Mouse (Mus musculus) stomach, embryonic 14.5 days (tissue): Measurements from ENCODE around the gene Rnf20. TPM values are rescaled to one million over a fixed set of nuclear protein-coding genes. Genes with fewer than 3 reads are reported as not detected.

Experiments used
- ATAC-seq: fragments of 200-750 bp; cut with Nextera tagmentation; 2 replicates; pipeline ENCODE4 v1.8.0; 2017; ENCODE audit warnings: low read depth, moderate TSS enrichment; ENCODE audit not compliant: insufficient number of reproducible peaks, insufficient read depth, low FRiP score
- H3K27ac ChIP-seq: fragments of 300-500 bp; sonication (generic); 2 replicates; pipeline ENCODE4 v1.5.1; 2014; ENCODE audit warnings: mild to moderate bottlenecking, low read length, moderate library complexity, mixed read lengths
- H3K27me3 ChIP-seq: fragments of 300-500 bp; sonication (generic); 2 replicates; pipeline ENCODE4 v1.6.1; 2014; ENCODE audit warnings: low read length, control low read depth, mixed read lengths; ENCODE audit not compliant: control insufficient read depth, insufficient read depth
- H3K36me3 ChIP-seq: fragments of 300-500 bp; sonication (generic); 2 replicates; pipeline ENCODE4 v1.6.1; 2014; ENCODE audit warnings: mild to moderate bottlenecking, control low read depth, low read length, moderate library complexity, mixed read lengths; ENCODE audit not compliant: control insufficient read depth, insufficient read depth
- H3K4me1 ChIP-seq: fragments of 300-500 bp; sonication (generic); 2 replicates; pipeline ENCODE4 v1.6.1; 2014; ENCODE audit warnings: low read length, control low read depth, mixed read lengths; ENCODE audit not compliant: control insufficient read depth, insufficient read depth
- H3K4me2 ChIP-seq: fragments of 300-500 bp; sonication (generic); replicated peaks from 2 replicates; pipeline ENCODE4 v1.6.1; 2014; ENCODE audit warnings: low read depth, low read length, control low read depth
- H3K4me3 ChIP-seq: fragments of 300-500 bp; sonication (generic); 2 replicates; pipeline ENCODE4 v1.5.1; 2014; ENCODE audit warnings: low read depth, low read length, control low read depth
- H3K9ac ChIP-seq: fragments of 300-500 bp; sonication (generic); replicated peaks from 2 replicates; pipeline ENCODE4 v1.6.1; 2014; ENCODE audit warnings: low read depth, mild to moderate bottlenecking, control low read depth, low read length, moderate library complexity, mixed read lengths
- H3K9me3 ChIP-seq: fragments of 300-500 bp; sonication (generic); 2 replicates; pipeline ENCODE4 v1.6.1; 2016; ENCODE audit warnings: low read depth, low read length, control low read depth; ENCODE audit not compliant: control insufficient read depth
- WGBS: fragments of 180-500 bp; shearing (Covaris S2); extraction: QIAGEN DNeasy Blood & Tissue Kit; methylation state at CpG from one replicate; pipeline ENCODE4 v1.1.7; 2014; 5-methylcytosine and 5-hydroxymethylcytosine counted together
- polyA plus RNA-seq: library from polyadenylated mRNA; unstranded; fragments of >200 nt; fragmentation: Nextera tagmentation; extraction: Ambion mirVana; gene quantifications from 2 replicates; pipeline ENCODE4 v1.2.1, GENCODE M21; 2014

The Rnf20 gene
- polyA plus RNA-seq, result 48.6 and 59.6 TPM in 2 replicates

DNA sequence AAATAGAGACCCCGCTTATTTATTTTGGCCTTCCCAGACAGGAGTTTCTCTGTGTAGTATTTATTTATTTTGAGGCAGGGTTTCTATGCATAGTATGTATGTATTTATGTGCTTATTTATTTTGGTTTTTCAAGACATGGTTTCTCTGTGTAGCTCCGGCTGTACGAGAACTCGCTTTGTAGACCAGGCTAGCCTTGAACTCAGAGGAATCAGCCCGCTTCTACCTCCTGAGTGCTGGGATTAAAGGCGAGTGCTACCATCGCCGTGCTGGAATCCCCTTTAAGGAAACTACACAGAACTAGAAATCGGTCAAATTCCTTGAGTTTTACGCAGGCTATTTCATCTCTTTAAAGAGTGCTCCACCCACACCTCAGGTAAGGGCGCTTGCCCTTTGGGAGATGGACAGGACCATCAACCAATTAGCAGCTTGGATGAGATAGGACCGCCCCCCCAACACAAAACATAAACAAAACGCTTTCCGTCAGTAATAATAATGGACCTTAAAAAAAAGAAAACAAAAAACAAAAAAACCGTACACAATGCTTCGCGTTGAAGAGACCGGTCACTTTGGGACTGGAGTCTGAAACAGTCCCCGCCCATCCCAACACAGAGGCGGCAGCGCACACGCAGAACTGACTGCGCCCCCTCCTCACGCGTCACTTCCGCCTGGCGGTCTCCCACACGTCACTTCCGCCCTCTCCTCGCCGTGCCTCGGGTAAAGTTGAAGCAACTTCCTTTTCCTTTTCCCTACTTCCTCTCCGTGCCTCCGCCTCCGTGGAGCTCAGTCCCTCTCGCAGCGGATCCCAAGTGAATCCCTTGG lies at the start of gene Rnf20:
Rnf20 (plus strand) TSS at position 688 of the 820 bp plus-strand sequence.
- Histone ChIP-seq H3K9me3 (no peaks in the 10 kb centered on the region), H3K27me3 (no peaks in the 10 kb centered on the region), H3K4me3 (peak within 1 kb of the TSS; percentile 87), H3K36me3 (peaks cover 22% of the 10 kb centered on the region; the same call in 1 of the 2 replicates), H3K4me1 (0 out of 2 replicates have a peak, but pooled peaks cover 3% of the 10 kb centered on the region), H3K27ac (peak within 1 kb of the TSS; percentile 85), H3K4me2 (peak within 1 kb of the TSS; percentile 75), H3K9ac (peak within 1 kb of the TSS; percentile 80)
- ATAC-seq, result peak; percentile 96
- WGBS, result 3% methylated on average over 37 of the region's 37 CpGs

DNA sequence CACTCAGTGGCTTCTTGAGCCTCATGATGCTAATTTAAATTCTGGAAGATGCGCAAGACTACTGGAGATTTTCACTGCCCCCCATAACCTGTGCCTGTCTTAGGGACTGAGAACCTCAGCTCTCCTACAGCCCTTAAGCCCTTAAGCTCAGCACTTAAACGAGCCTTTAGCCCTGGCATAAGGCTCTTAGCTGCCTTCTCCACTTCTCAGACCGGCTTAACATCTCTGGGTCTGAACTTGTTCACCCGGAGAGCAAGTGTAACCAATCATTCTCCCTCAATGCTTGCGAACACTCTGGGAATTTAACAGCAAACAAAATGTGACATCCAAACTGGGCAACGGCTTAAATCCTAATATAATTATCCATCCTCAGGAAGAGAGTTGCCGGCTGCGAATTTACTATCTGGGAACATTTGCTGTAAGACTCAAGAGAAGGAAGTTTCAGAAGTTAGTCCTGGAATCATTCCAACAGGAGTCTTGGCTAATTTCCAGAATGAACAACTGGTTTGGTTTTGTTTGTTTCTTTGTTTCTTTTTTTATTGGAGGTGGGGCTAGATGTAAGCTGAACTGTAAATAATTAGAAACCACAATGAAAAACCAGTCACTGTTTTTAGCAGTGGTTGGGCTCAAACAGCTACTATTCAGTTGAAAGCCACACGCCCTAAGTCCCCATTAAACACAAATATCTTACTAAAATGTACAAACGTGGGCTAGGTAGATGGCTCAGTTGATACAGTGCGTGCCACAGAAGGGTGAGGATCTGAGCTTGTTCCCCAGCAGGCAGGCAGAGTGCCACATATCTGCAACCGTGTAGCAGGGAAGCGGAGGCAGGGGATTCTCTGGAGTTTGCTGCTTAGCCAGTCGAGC lies 47.6 kb upstream of the Rnf20 start:
- Histone ChIP-seq H3K4me3 (no peak overlapping the region), H3K27ac (peak overlapping the region; percentile 68), H3K9me3 (no peaks in the 10 kb centered on the region), H3K4me1 (peaks cover 13% of the 10 kb centered on the region; the same call in 1 of the 2 replicates), H3K27me3 (no peaks in the 10 kb centered on the region), H3K36me3 (peaks cover 4% of the 10 kb centered on the region), H3K4me2 (no peak overlapping the region), H3K9ac (no peak overlapping the region)
- ATAC-seq, result peak; percentile 49
- WGBS, result 31% methylated on average over 14 of the region's 14 CpGs

DNA sequence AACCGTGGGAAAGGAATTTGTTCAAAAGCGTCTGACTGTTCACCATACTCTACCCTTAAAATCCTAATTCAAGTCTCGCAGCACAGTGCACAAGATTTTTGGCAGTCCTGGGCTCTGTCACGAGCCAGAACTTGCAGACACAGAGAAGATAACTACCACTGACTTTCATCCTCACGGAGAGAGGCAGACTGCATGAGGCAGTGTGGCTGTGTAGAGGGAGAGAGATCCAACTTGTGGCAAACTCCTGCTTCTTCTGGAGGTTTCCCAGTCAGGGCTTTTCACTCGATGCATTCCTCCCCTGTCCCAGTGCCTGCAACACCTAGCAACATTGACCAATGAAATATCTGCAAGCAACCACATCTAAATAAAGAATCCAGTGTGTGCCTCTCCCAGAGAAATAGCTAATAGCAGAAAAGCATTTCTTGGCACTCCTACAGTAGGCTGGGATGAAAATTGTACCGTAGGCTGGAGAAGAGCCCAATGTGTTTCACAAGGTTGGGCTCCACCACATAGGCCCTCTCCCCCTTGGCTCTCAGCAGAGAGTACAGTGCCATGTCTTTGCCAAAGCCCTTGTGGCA lies 46.2 kb upstream of the Rnf20 start:
- H3K9ac ChIP-seq, result no peak overlapping the region
- H3K27me3 ChIP-seq, result no peaks in the 10 kb centered on the region
- no peaks in the 10 kb centered on the region for H3K9me3 ChIP-seq
- H3K27ac ChIP-seq, result no peak overlapping the region
- H3K4me1 ChIP-seq, result peaks cover 13% of the 10 kb centered on the region; the same call in 1 of the 2 replicates
- ATAC-seq, result no peak
- 74% methylated on average over 7 of the region's 7 CpGs for WGBS
- no peak overlapping the region for H3K4me2 ChIP-seq
- no peak overlapping the region for H3K4me3 ChIP-seq
- peaks cover 4% of the 10 kb centered on the region for H3K36me3 ChIP-seq

DNA sequence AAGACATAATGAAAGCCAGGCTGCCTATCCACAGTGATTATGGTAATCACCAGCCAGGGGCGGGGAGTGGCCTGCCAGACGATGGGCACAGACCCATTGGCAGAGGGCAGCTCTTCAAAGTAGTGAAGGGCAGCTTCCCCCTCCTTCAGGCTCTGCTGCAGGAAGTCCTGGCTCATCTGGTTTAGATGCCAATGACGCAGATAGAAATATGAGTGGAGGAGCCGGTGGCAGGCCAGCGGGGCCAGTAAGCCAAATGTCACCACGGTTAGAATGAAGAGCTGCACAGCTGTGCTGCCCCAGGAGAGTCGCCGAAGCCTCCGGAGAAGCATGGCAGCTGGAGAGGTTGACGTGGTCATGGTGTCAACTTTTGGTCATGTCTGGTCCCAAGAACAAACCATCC lies 45.0 kb upstream of the Rnf20 start:
- Histone ChIP-seq H3K4me2 (no peak overlapping the region), H3K27me3 (no peaks in the 10 kb centered on the region), H3K9ac (no peak overlapping the region), H3K27ac (no peak overlapping the region), H3K4me1 (peaks cover 13% of the 10 kb centered on the region; the same call in 1 of the 2 replicates), H3K9me3 (no peaks in the 10 kb centered on the region), H3K36me3 (peaks cover 4% of the 10 kb centered on the region), H3K4me3 (no peak overlapping the region)
- WGBS, result 88% methylated on average over 10 of the region's 10 CpGs
- ATAC-seq, result no peak

DNA sequence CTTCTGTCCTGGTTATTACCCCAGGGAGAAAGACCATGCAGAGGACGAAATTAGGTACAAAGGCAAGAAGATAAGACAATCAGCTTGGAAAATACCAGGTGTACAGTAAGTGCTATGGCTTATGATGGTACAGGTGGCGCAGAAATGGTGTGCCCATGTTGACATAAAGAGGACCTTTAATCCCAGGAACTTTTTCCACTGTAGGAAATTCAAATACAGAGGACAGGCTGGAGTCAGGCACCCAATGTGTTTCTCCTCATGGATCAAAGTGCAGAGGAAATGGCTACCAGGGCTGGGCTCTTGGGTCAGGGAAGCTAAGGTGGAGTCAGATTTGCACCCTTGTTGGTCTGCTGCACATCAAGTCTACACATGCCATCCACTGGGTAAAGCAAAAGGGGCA lies 41.7 kb upstream of the Rnf20 start:
- Histone ChIP-seq H3K4me1 (no peaks in the 10 kb centered on the region), H3K9me3 (no peaks in the 10 kb centered on the region), H3K36me3 (peaks cover 4% of the 10 kb centered on the region), H3K4me3 (no peak overlapping the region), H3K27me3 (no peaks in the 10 kb centered on the region), H3K27ac (no peak overlapping the region), H3K4me2 (no peak overlapping the region), H3K9ac (no peak overlapping the region)
- WGBS, result 68% methylated on average over 2 of the region's 2 CpGs
- no peak for ATAC-seq

DNA sequence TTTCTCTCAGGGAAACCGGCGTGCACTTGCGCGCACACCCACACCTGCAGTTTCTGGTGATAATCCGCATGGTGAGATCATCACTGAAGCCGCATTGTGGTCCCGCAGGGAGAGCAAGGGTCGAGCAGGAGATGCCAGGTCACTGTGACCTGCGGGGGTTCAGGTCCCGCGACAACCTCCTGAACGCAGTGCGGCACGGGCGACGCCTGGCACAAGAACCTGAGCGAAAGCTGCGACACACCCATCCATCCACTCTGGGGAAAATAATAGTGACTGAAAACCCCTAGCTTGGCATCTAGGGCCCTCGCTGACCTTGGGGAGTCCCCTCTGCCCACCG lies 35.0 kb upstream of the Rnf20 start:
- no peak for ATAC-seq
- Histone ChIP-seq H3K4me1 (no peaks in the 10 kb centered on the region), H3K36me3 (no peaks in the 10 kb centered on the region), H3K27me3 (no peaks in the 10 kb centered on the region), H3K4me3 (peak overlapping the region; percentile 60), H3K27ac (peak overlapping the region; percentile 12; the same call in 1 of the 2 replicates), H3K9me3 (no peaks in the 10 kb centered on the region), H3K9ac (peak overlapping the region; percentile 39), H3K4me2 (peak overlapping the region; percentile 72)
- 2% methylated on average over 20 of the region's 20 CpGs for WGBS

DNA sequence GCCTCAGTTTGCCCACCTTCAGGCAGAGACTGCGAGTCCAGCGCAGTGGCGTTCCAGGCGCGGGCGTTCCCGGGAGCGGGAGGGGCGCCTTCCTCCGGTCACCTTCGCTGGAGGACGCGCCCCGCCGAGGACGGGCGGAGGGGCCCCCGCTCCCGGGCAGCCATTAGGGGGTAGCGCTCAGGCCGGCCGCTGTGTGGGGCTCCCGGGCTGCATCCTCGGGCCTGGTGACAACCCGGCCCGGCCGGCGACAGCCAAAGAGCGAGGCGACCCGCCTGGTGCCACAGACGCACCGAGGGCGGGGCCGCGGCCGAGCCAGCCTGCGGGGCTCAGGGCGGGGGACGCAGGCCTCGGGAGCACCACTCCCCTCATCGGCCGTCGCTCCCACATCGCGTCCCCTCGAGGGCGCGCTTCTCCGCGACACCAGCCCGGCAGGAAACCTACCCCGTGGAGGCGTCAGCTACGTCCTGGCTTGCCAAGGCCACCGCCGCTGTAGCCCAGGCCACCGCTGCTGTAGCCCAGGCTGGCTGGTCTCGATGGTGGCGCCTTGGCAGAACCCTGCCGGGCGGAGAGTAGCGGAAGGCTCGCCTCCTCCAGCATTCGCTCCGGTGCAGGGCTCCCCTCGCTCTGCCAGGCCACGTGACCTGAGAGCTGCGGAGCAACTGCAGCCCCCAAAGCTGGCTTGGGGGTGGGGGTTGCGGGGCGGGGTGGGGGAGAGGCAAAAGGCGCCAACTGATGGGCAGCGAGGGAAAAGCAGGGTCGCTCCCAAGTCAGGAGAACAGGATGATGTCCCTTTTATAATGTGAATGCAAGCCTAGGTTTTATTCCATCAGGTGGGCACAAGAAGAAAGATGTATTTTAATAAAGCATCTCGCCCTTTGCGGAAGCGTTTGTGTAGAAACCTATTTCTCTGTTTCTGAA lies 34.4 kb upstream of the Rnf20 start, which contains the start of gene Tmem246:
Tmem246 (minus strand) TSS at position 694 of the 918 bp plus-strand sequence.
- Histone ChIP-seq H3K36me3 (no peaks in the 10 kb centered on the region), H3K27me3 (no peaks in the 10 kb centered on the region)
- WGBS, result under 1% methylated on average over 61 of the region's 77 CpGs

More for the DNA sequence above, 34.4 kb upstream of the Rnf20 start, which contains the start of gene Tmem246:
- peak; percentile 92 for ATAC-seq
- Histone ChIP-seq H3K4me2 (peak within 1 kb of the TSS; percentile 72), H3K4me1 (no peaks in the 10 kb centered on the region), H3K9ac (peak within 1 kb of the TSS; percentile 39), H3K27ac (peak within 1 kb of the TSS; percentile 12; the same call in 1 of the 2 replicates), H3K4me3 (peak within 1 kb of the TSS; percentile 60), H3K9me3 (no peaks in the 10 kb centered on the region)
